Mouse (Mus musculus): ENCODE measurements around the gene Aprt. TPM values are rescaled to one million over a fixed set of nuclear protein-coding genes. Genes with fewer than 3 reads are reported as not detected.

Gene Aprt
- total and polyA plus RNA-seq, 2 experiments: 59.8 to 105 TPM

GRCm38 (mm10) chr8:122593783-122594507 is 17.2 kb upstream of the Aprt start:
- TF ChIP-seq POLR2A (IDR thresholded peaks at IDR 0.05; ENCODE audit: extremely low read depth, insufficient read depth, low read length) (no peak), CTCF (IDR thresholded peaks at IDR 0.05; ENCODE audit: low read depth, low read length) (no peak)
- no peak overlapping the region for H3K9ac ChIP-seq (ENCODE audit: low read depth, low read length)
- no peak for DNase-seq (ENCODE audit: extremely low read depth, low read depth, low spot score)
- H3K4me1 ChIP-seq (ENCODE audit: control insufficient read depth, insufficient read depth, low read length): no peaks in the 10 kb centered on the region
- H3K27ac ChIP-seq (replicated peaks; ENCODE audit: insufficient read depth, low read depth, low read length): no peak overlapping the region
- H3K79me2 ChIP-seq (ENCODE audit: control insufficient read depth, insufficient read depth, low read length): no peaks in the 10 kb centered on the region
- no peaks in the 10 kb centered on the region for H3K36me3 ChIP-seq (ENCODE audit: control insufficient read depth, insufficient read depth, low read length)
- no peak overlapping the region for H3K4me3 ChIP-seq (ENCODE audit: insufficient read depth, low read depth, low read length)
- WGBS: 94% methylated on average over 19 of the region's 19 CpGs
- no peaks in the 10 kb centered on the region for H3K27me3 ChIP-seq (ENCODE audit: control insufficient read depth, insufficient read depth, low read length)

DNA sequence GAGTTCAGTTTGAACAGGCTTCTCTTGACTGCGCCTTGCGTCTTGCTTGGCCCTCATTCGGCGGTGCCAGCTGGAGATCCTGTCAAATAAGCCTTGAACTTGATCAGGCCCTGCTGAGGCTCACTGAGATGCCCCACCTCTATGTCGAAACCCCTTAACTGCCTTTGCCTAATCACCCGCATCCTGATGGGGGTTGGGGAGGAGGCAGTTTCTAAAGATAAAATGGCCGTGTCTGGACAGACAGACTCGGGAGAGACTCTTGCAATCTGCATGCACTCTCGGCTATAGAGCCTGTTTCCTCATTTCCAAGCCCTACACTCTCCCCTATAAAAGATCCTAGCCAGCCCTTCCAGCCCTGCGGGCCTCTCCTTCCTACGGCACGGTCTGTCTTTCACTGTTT is 16.5 kb upstream of the Aprt start:
- TF ChIP-seq CTCF (IDR thresholded peaks at IDR 0.05; ENCODE audit: low read depth, low read length) (no peak), POLR2A (IDR thresholded peaks at IDR 0.05; ENCODE audit: extremely low read depth, insufficient read depth, low read length) (no peak)
- H3K36me3 ChIP-seq (ENCODE audit: control insufficient read depth, insufficient read depth, low read length): no peaks in the 10 kb centered on the region
- H3K79me2 ChIP-seq (ENCODE audit: control insufficient read depth, insufficient read depth, low read length): no peaks in the 10 kb centered on the region
- 81% methylated on average over 12 of the region's 12 CpGs for WGBS
- no peaks in the 10 kb centered on the region for H3K27me3 ChIP-seq (ENCODE audit: control insufficient read depth, insufficient read depth, low read length)
- no peaks in the 10 kb centered on the region for H3K4me1 ChIP-seq (ENCODE audit: control insufficient read depth, insufficient read depth, low read length)
- H3K9ac ChIP-seq (ENCODE audit: low read depth, low read length): no peak overlapping the region
- DNase-seq (ENCODE audit: extremely low read depth, low read depth, low spot score): no peak
- H3K4me3 ChIP-seq (ENCODE audit: insufficient read depth, low read depth, low read length): no peak overlapping the region
- no peak overlapping the region for H3K27ac ChIP-seq (replicated peaks; ENCODE audit: insufficient read depth, low read depth, low read length)

- Histone ChIP-seq H3K4me1 (ENCODE audit: control insufficient read depth, insufficient read depth, low read length) (peaks cover 2% of the 10 kb centered on the region; the same call in 1 of the 2 replicates), H3K27ac (replicated peaks; ENCODE audit: insufficient read depth, low read depth, low read length) (no peak overlapping the region), H3K9ac (ENCODE audit: low read depth, low read length) (no peak overlapping the region), H3K79me2 (ENCODE audit: control insufficient read depth, insufficient read depth, low read length) (no peaks in the 10 kb centered on the region), H3K27me3 (ENCODE audit: control insufficient read depth, insufficient read depth, low read length) (no peaks in the 10 kb centered on the region), H3K4me3 (ENCODE audit: insufficient read depth, low read depth, low read length) (no peak overlapping the region), H3K36me3 (ENCODE audit: control insufficient read depth, insufficient read depth, low read length) (no peaks in the 10 kb centered on the region)
- TF ChIP-seq CTCF (IDR thresholded peaks at IDR 0.05; ENCODE audit: low read depth, low read length): no peak
- no peak for TF ChIP-seq POLR2A (IDR thresholded peaks at IDR 0.05; ENCODE audit: extremely low read depth, insufficient read depth, low read length)
- 86% methylated on average over 10 of the region's 10 CpGs for WGBS
- no peak for DNase-seq (ENCODE audit: extremely low read depth, low read depth, low spot score)
Measured at GRCm38 (mm10) chr8:122586749-122587148, 10.0 kb upstream of the Aprt start.

- Histone ChIP-seq H3K36me3 (ENCODE audit: control insufficient read depth, insufficient read depth, low read length) (no peaks in the 10 kb centered on the region), H3K27me3 (ENCODE audit: control insufficient read depth, insufficient read depth, low read length) (no peaks in the 10 kb centered on the region), H3K4me3 (ENCODE audit: insufficient read depth, low read depth, low read length) (no peak overlapping the region), H3K79me2 (ENCODE audit: control insufficient read depth, insufficient read depth, low read length) (no peaks in the 10 kb centered on the region), H3K9ac (ENCODE audit: low read depth, low read length) (no peak overlapping the region), H3K27ac (replicated peaks; ENCODE audit: insufficient read depth, low read depth, low read length) (no peak overlapping the region), H3K4me1 (ENCODE audit: control insufficient read depth, insufficient read depth, low read length) (peaks cover 2% of the 10 kb centered on the region; the same call in 1 of the 2 replicates)
- TF ChIP-seq CTCF (IDR thresholded peaks at IDR 0.05; ENCODE audit: low read depth, low read length) (no peak), POLR2A (IDR thresholded peaks at IDR 0.05; ENCODE audit: extremely low read depth, insufficient read depth, low read length) (no peak)
- 92% methylated on average over 7 of the region's 7 CpGs for WGBS
- no peak for DNase-seq (ENCODE audit: extremely low read depth, low read depth, low spot score)
Measured at GRCm38 (mm10) chr8:122586171-122586570, 9.5 kb upstream of the Aprt start.

GRCm38 (mm10) chr8:122585411-122585891 is 8.7 kb upstream of the Aprt start:
- Histone ChIP-seq H3K79me2 (ENCODE audit: control insufficient read depth, insufficient read depth, low read length) (no peaks in the 10 kb centered on the region), H3K9ac (ENCODE audit: low read depth, low read length) (no peak overlapping the region), H3K27ac (replicated peaks; ENCODE audit: insufficient read depth, low read depth, low read length) (no peak overlapping the region), H3K36me3 (ENCODE audit: control insufficient read depth, insufficient read depth, low read length) (no peaks in the 10 kb centered on the region), H3K4me1 (ENCODE audit: control insufficient read depth, insufficient read depth, low read length) (peaks cover 2% of the 10 kb centered on the region; the same call in 1 of the 2 replicates), H3K27me3 (ENCODE audit: control insufficient read depth, insufficient read depth, low read length) (no peaks in the 10 kb centered on the region), H3K4me3 (ENCODE audit: insufficient read depth, low read depth, low read length) (no peak overlapping the region)
- TF ChIP-seq POLR2A (IDR thresholded peaks at IDR 0.05; ENCODE audit: extremely low read depth, insufficient read depth, low read length) (no peak), CTCF (IDR thresholded peaks at IDR 0.05; ENCODE audit: low read depth, low read length) (no peak)
- 35% methylated on average over 14 of the region's 14 CpGs for WGBS
- peak; percentile 22 for DNase-seq (ENCODE audit: extremely low read depth, low read depth, low spot score)

DNA sequence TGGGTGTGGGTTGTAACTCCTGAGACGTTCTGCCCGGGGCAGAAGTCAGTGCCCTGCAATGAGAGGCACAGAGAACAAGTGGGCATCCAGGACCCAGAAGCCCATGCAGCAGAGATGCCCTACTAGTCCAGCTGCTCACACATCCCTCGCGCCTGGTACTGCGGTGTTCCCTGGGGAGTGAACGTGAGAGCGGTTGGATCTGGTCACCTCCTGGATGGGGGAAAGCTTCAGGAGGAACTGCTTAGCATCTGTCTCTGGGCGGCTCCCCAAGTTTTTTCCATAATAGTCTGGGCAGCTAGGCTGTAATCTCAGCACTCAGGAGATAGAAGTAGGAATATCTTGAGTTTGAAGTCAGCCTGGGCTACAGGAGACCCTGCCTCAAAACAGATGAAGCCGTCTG is 8.3 kb upstream of the Aprt start:
- TF ChIP-seq POLR2A (IDR thresholded peaks at IDR 0.05; ENCODE audit: extremely low read depth, insufficient read depth, low read length) (no peak), CTCF (IDR thresholded peaks at IDR 0.05; ENCODE audit: low read depth, low read length) (no peak)
- Histone ChIP-seq H3K27ac (replicated peaks; ENCODE audit: insufficient read depth, low read depth, low read length) (no peak overlapping the region), H3K36me3 (ENCODE audit: control insufficient read depth, insufficient read depth, low read length) (no peaks in the 10 kb centered on the region), H3K4me1 (ENCODE audit: control insufficient read depth, insufficient read depth, low read length) (peaks cover 2% of the 10 kb centered on the region; the same call in 1 of the 2 replicates), H3K9ac (ENCODE audit: low read depth, low read length) (no peak overlapping the region), H3K27me3 (ENCODE audit: control insufficient read depth, insufficient read depth, low read length) (no peaks in the 10 kb centered on the region), H3K79me2 (ENCODE audit: control insufficient read depth, insufficient read depth, low read length) (no peaks in the 10 kb centered on the region), H3K4me3 (ENCODE audit: insufficient read depth, low read depth, low read length) (no peak overlapping the region)
- 89% methylated on average over 9 of the region's 9 CpGs for WGBS
- no peak for DNase-seq (ENCODE audit: extremely low read depth, low read depth, low spot score)
